Mouse (Mus musculus) erythroid progenitor cell, adult 5-6 weeks (primary cell): Measurements from ENCODE around the gene Fsd1l. TPM values are rescaled to one million over a fixed set of nuclear protein-coding genes. Genes with fewer than 3 reads are reported as not detected.
"Not testable (repeated sequence)": the region's sequence is repeated elsewhere in the genome, so short reads cannot be mapped to it uniquely, and the experiment has no call there.

Experiments used
- ATAC-seq: replicated peaks from 2 replicates; pipeline ENCODE4 v1.8.0; 2016; ENCODE audit warnings: moderate number of reproducible peaks, mild to moderate bottlenecking, moderate TSS enrichment, inconsistent platforms; ENCODE audit not compliant: poor library complexity, low FRiP score, severe bottlenecking
- total RNA-seq, 2 experiments: library from RNA; stranded (forward) in 1 of 2; stranded (reverse) in 1 of 2; fragments of 150-400 nt in 1 of 2; fragments of 186-747, 209-891 nt in 1 of 2; gene quantifications; 2 replicates each; pipeline versions ENCODE4 v1.2.3 to v1.2.4; 2015 to 2017; ENCODE audit warnings: low replicate concordance in 2 of 2

Gene Fsd1l
- total RNA-seq, 2 experiments from 2014 or later = 22.6 to 25.7 TPM

DNA sequence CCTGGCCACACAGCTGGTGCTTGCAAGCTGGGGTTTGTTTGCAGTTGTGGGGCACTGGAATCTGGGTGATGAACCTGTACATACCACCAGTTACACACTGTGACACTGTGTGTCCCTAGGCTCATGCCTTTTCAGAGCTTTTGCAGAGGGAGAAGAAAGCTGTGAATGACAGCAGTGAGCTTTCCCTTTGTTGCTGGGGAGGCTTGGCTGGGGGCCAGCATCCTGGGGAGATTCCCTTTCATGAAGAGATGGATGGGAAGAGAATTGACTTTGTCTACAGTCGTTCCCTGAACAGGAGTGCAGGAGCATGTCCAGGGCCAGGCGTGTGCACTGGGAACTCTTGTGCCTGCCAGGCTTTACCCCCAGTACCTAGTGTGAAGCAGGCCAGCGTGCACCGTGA lies 6.5 kb upstream of the Fsd1l start:
- ATAC-seq = no peak

DNA sequence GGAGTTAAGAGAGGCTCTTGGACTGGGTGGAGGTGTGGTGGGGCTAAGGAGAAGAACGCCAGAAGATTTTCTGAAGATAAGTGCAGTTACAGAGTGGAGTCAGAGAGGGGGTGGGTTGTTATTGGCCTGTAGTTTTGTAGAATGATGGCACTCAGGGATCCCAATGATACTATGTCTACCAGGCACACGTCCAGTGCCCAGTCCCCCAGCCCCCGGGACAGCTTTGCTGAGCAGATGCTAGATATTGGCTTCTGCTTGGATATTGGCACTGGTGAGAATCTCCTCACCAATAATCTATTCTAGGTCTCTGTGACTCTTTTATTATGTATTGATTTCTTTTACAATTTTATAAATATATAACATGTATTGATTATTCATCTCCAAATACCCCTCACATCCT lies 6.0 kb upstream of the Fsd1l start:
- no peak for ATAC-seq

- ATAC-seq = no peak
Measured at GRCm38 (mm10) chr4:53628924-53629323, 2.3 kb upstream of the Fsd1l start.

GRCm38 (mm10) chr4:53630963-53631315 lies 332 bp upstream of the Fsd1l start:
- ATAC-seq = 0 out of 2 replicates have a peak, but pooled peaks have one; percentile 7

- ATAC-seq = no peak
Measured at GRCm38 (mm10) chr4:53632011-53632349, 709 bp downstream of the Fsd1l start.

DNA sequence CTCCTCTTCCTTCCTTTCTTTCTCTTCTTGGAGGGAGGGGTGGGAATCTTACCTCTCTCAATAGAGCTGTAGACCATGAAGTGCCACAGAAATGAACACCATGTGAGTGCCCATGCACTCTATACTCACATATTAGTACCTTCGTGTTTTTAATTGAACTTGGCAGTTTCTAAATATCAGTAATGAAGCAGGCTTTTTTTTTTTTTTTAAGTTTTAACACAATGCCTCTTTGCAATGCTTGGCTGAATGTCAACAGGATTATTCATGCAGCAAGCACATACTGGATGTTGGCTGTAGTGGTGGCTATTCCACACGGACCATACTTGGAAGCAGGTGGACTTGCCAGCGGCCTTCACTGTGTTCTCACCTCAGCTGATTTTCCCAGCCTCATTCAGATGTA lies 4.1 kb downstream of the Fsd1l start:
- ATAC-seq = no peak

DNA sequence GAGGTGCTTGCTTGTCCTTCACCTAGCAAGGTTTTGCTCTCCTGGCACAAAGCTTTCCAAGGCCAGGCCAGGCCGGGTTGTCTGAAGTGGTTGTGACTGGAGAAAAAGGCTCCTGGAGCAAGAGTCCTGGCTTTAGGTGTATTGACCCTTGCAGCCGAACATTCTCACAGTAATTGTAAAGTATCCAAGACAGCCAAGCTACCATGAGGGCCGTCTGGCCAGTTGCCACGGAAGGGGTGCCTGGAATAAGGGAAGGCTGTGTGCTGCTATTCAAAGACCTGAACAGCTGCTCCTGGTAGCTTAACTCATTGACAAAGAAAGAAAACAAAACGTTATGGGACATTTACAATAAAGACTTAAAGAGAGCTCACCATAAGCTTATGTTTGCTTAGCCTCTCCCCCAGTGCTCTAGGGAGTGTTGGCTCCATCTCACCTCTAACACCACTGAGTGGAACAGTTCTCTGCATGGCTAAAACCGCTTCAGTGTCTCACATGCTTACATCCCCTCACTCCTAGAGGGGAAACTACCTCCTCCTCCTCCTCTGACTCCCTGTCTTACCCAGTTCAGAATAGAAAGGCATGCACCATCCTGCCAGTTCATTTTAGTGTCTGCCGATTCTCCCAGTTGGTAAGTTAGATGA lies 6.1 kb downstream of the Fsd1l start:
- ATAC-seq = no peak

- ATAC-seq = no peak
Measured at GRCm38 (mm10) chr4:53638549-53639123, 7.4 kb downstream of the Fsd1l start.

DNA sequence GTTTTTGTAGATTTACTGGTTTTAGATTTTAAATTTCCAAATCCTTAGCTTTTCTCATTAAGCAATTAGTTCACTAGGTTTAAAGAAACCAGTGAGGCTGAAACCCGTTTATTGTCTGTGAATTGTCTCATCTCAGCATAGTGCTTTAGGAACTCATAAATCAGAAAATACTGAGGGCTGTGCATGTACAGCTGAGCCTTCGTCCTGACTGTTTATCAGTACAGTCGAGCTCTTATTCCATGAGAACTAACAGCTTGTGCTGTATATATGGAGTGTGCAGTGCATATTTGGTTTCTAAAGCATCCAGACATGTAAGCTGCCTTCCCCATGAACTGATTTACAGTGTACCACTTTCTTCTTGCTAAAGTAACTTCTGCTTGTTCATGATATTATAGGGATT lies 26.8 kb downstream of the Fsd1l start:
- ATAC-seq = no peak

- ATAC-seq = no peak
Measured at GRCm38 (mm10) chr4:53660711-53661110, 29.4 kb downstream of the Fsd1l start.

- ATAC-seq = no peak
Measured at GRCm38 (mm10) chr4:53682092-53682491, 50.8 kb downstream of the Fsd1l start.

GRCm38 (mm10) chr4:53688965-53689364 lies 57.7 kb downstream of the Fsd1l start:
- ATAC-seq = no peak

- no peak for ATAC-seq
Measured at GRCm38 (mm10) chr4:53691418-53691817, 60.1 kb downstream of the Fsd1l start.

- ATAC-seq = not testable (repeated sequence)
Measured at GRCm38 (mm10) chr4:53709166-53709565, 77.9 kb downstream of the Fsd1l start.

- ATAC-seq = no peak
Measured at GRCm38 (mm10) chr4:53710021-53710420, 78.8 kb downstream of the Fsd1l start.

- ATAC-seq = no peak
Measured at GRCm38 (mm10) chr4:53710555-53711328, 79.5 kb downstream of the Fsd1l start.

GRCm38 (mm10) chr4:53713704-53714050 lies 82.4 kb downstream of the Fsd1l start, which contains the start of gene Fktn:
Fktn (plus strand) TSS chr4:53713998.
- ATAC-seq = no peak; the same call in 1 of the 2 replicates

DNA sequence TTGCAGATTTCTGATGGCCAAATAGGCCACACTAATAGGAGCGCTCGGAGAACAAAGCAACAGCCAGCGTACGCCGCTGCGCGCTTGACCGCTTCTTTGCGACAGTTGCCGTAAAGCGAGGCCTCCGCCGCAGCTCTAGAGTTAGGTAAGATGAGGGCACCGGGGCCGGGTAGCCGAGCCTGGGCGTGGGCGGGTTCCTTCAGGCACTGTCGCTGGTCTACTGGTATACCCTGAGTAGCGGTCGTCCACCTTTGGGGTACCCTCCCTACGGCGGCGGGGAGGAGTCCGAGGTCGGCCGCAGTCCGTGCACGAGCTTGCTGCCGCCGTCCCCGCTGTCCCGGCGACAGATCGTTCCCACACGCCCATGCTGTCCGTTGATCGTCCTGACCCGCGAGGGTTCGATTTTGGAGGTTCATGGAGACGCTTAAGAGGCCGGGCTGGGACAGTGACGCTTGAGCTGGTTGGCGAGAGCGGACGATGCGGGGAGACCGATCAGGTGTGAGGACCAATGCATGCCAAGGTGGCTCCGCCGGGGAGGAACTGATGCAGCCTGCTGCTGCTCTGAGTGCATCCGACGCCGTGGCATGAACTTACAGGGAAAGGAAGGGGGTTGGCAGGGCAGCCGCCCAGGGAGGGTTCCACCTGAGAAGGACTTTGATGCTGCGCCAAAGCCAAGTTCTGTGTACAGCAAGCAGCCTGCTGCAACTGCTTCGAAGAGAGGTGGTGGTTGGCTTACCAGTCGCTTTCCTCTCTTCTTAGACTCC lies 83.0 kb downstream of the Fsd1l start:
- peak; percentile 89 for ATAC-seq

DNA sequence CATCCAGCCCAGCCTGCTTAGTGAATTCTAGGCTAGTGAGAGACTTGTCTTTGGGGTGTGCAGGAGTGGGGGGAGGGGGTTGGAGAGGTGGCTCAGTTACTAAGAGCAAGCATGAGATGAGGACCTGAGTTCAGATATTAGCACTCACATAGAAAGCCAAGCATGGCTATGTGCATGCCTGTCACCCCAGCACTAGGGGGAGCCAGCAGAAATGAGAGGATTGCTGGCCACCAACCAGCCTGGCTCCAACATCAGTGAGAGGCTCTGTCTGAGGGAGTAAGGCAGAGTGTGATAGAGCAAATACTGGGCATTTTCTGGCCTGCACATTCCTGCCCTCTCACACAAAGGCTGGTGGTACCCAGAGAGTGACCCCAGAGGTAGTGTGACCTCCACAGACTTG lies 84.7 kb downstream of the Fsd1l start:
- peak; percentile 27; the same call in 1 of the 2 replicates for ATAC-seq

DNA sequence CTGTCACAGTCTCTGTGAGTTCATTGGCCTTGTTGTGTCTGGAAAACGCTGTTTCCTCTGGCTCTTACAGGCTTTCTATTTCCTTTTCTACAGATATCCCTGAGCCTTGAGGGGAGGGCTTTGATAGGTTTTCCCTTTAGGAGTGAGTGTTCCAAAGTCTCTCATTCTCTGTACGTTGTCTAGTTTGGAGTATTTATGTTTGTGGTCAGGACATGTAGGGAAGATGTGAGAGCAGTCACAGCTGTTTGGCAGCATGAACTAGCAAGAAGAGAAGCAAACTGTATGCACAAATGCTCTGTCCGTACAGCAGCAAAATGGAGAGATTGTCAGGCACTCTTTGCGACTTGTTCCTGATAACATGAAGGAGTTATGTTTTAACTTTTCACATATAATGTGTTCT lies 86.3 kb downstream of the Fsd1l start:
- ATAC-seq = no peak

- ATAC-seq = no peak
Measured at GRCm38 (mm10) chr4:53718261-53718660, 87.0 kb downstream of the Fsd1l start.
